ENCODE assay signal across 19 mouse cellular contexts in genomic region chr4:70229874-70230273, GRCm38 (mm10).
DNase-seq lines count a peak whose midpoint lies in the region; TF ChIP-seq lines count a peak whose summit lies in the region.
"Had no signal": no experiment of that assay in that cellular context is flagged by ENCODE, and none has a peak within 500 bp of the region (broad histone marks: within the 10 kb centered on the region; RNA-seq: fewer than 3 reads in every experiment).

No protein-coding gene starts in this region.

- no peak overlapping the region for H3K4me3 ChIP-seq in left cerebral cortex, adult 2 months
- H3K4me3 ChIP-seq: heart, embryonic 15.5 days; midbrain, embryonic 10.5 days; myocyte; neural tube, embryonic 13.5 days had no signal

- H3K27ac ChIP-seq in left cerebral cortex, adult 2 months = peak overlapping the region; percentile 73
- H3K27ac ChIP-seq: heart, embryonic 15.5 days; hindbrain, embryonic 14.5 days; midbrain, embryonic 10.5 days; neural tube, embryonic 13.5 days had no signal

- intact Hi-C loops in left cerebral cortex, adult 2 months (cut with DNase I) = loop anchor here (1.0 to 10.0 kb wide), 3 partner anchors 28 to 75 kb away; no protein-coding TSS in a partner anchor
- intact Hi-C loops in heart, postnatal 25 days (cut with DNase I) = no loop called here

- no peak for TF ChIP-seq CTCF in left cerebral cortex, adult 2 months (IDR thresholded peaks at IDR 0.05)

- DNase-seq in layer of hippocampus, adult 8-10 months (ENCODE audit: low spot score in 2 of 2) = peak; percentile 41 to 45
- no peak for DNase-seq in layer of hippocampus, postnatal 25 days (ENCODE audit: extremely low spot score in 1 of 2, low spot score in 1 of 2)
- peak; percentile 30 to 83 for DNase-seq in frontal cortex, postnatal 36 days (ENCODE audit: low spot score in 2 of 2)
- peak; percentile 37 to 39 for DNase-seq in left cerebral cortex, adult 2 months (ENCODE audit: extremely low spot score in 1 of 2, low spot score in 2 of 2)
- peak; percentile 33 for DNase-seq in right cerebral cortex, postnatal 25 days
- no peak for DNase-seq in heart, postnatal 25 days (ENCODE audit: low spot score)
- no peak for DNase-seq in lung, postnatal 14 days
- DNase-seq: adrenal gland, adult 8-10 months; cerebellum, adult 2 months; cerebellum, postnatal 25 days; heart, postnatal 4 days; kidney, adult 18-20 months; retina, postnatal 1 day; thymus, postnatal 36 days had no signal

Comparison
In these comparisons a context has a peak if more than half of its experiments do, and no peak if none do; other contexts are left out.
1. DNase-seq: peak in layer of hippocampus, adult 8-10 months (2 of 2), frontal cortex, postnatal 36 days (2 of 2), left cerebral cortex, adult 2 months (2 of 2) and right cerebral cortex, postnatal 25 days (single experiment); none in layer of hippocampus, postnatal 25 days (0 of 2), heart, postnatal 25 days (single experiment) and lung, postnatal 14 days (single experiment).